Mouse (Mus musculus) left cerebral cortex, postnatal 10 days (tissue): ENCODE measurements around the gene Morf4l1. TPM values are rescaled to one million over a fixed set of nuclear protein-coding genes. Genes with fewer than 3 reads are reported as not detected.

Source experiments
- total RNA-seq, 2 experiments: library from RNA; stranded (reverse); gene quantifications; 2 replicates each; pipeline ENCODE4 v1.2.3; 2021

Gene Morf4l1
- total RNA-seq, 2 experiments from 2014 or later, result 407 to 420 TPM

Other genes starting within 250 kb of the Morf4l1 start
- 100 to 1,000 TPM; 104 to 112 TPM for gene Rasgrf1, start 204.9 kb downstream of the Morf4l1 start, total RNA-seq
- gene Ctsh, start 60.6 kb downstream of the Morf4l1 start, total RNA-seq, result 10 to 100 TPM; 23.4 to 25.5 TPM
- gene Adamts7, start 48.3 kb upstream of the Morf4l1 start, total RNA-seq, result 1 to 10 TPM in 1 of 2 experiments, under 1 TPM in 1; 0.94 to 1.1 TPM
- gene Tbc1d2b, start 156.0 kb upstream of the Morf4l1 start, total RNA-seq, result 10 to 100 TPM; 15.0 to 15.8 TPM